Mouse (Mus musculus): Measurements from ENCODE around the gene Nodal. TPM values are rescaled to one million over a fixed set of nuclear protein-coding genes. Genes with fewer than 3 reads are reported as not detected.

Gene Nodal
- total RNA-seq, 2 experiments from 2014 or later: 0.10 TPM; not detected in 1

- intact Hi-C loops (cut with DNase I): loop anchor here (5.0 kb wide), 2 partner anchors 133 to 183 kb away; no protein-coding TSS in a partner anchor
These were observed 51.1 kb downstream of the Nodal start for GRCm38 (mm10) chr10:61468900-61469299.

GRCm38 (mm10) chr10:61473640-61474039 is 55.9 kb downstream of the Nodal start:
- intact Hi-C loops (cut with DNase I): loop anchor here (2.0 kb wide), 1 partner anchor 21 kb away; the partner anchor contains the start of gene Eif4ebp2
- no peak for DNase-seq (ENCODE audit: low spot score)

More at GRCm38 (mm10) chr10:61468900-61469299, 51.1 kb downstream of the Nodal start:
- no peak for DNase-seq (ENCODE audit: low spot score)

DNA sequence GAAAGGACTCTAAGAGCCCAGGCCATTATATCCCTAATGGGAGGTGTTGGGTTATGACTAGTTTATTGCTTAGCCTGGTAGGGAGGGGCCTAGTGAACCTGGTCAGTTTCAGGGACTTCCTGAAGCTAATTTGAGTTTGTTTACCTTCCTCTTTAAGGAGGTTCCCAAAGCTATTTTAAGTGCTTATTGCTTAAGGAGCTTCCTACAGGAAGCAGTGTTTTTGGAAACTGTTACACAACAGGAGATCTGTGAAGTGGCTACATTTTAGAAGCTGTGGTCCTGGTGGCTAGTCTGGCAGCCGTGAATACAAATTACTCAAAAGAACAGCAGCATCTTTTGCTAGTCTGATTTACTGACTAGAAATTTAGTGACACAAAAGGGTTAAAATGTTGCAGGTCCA is 56.6 kb downstream of the Nodal start:
- intact Hi-C loops (cut with DNase I): loop anchor here (2.0 kb wide), 1 partner anchor 22 kb away; the partner anchor contains the start of gene Eif4ebp2
- no peak for DNase-seq (ENCODE audit: low spot score)

Other genes with a start within 250 kb of the Nodal start
- gene Tbata, start 246.0 kb upstream of the Nodal start, total RNA-seq (2021): not detected
- gene Adamts14, start 144.5 kb upstream of the Nodal start, total RNA-seq (2021): 1 to 10 TPM; 1.6 to 2.4 TPM
- not detected for gene Prf1, start 120.1 kb upstream of the Nodal start, total RNA-seq (2021)
- 10 to 100 TPM; 16.1 to 21.9 TPM for gene Pald1, start 34.4 kb upstream of the Nodal start, total RNA-seq (2021)
- 10 to 100 TPM; 71.4 to 75.2 TPM for gene Eif4ebp2, start 34.7 kb downstream of the Nodal start, total RNA-seq (2021)
- 10 to 100 TPM; 30.1 to 31.3 TPM for gene Lrrc20, start 57.8 kb downstream of the Nodal start, total RNA-seq (2021)
- gene Npffr1, start 177.5 kb downstream of the Nodal start, total RNA-seq (2021): not detected
- gene Ppa1, start 230.6 kb downstream of the Nodal start, total RNA-seq (2021): 10 to 100 TPM; 63.9 to 70.1 TPM

All from heart, postnatal 25 days (tissue).